Mouse (Mus musculus): ENCODE results near the gene Pakap. TPM values are rescaled to one million over a fixed set of nuclear protein-coding genes. Genes with fewer than 3 reads are reported as not detected.

The Pakap gene
- polyA plus RNA-seq, 1 experiment, result not detected

- Histone ChIP-seq H3K27ac (ENCODE audit: insufficient read depth, low read depth, low read length) (no peak overlapping the region), H3K4me3 (ENCODE audit: insufficient read depth, low read depth, low read length) (no peak overlapping the region), H3K4me1 (ENCODE audit: control insufficient read depth, insufficient read depth, low read length) (peaks cover 9% of the 10 kb centered on the region; the same call in 1 of the 2 replicates)
- no peak for TF ChIP-seq CTCF (IDR thresholded peaks at IDR 0.05; ENCODE audit: insufficient read depth, low read depth, low read length)
- 88% methylated on average over 3 of the region's 3 CpGs for WGBS
Observed at GRCm38 (mm10) chr4:57640971-57641370, 73.0 kb downstream of the Pakap start.

- no peak for TF ChIP-seq CTCF (IDR thresholded peaks at IDR 0.05; ENCODE audit: insufficient read depth, low read depth, low read length)
- TF ChIP-seq POLR2A (IDR thresholded peaks at IDR 0.05; ENCODE audit: insufficient read depth, low read depth, low read length), result no peak
- 77% methylated on average over 1 of the region's 1 CpGs for WGBS
- Histone ChIP-seq H3K27ac (ENCODE audit: insufficient read depth, low read depth, low read length) (peak overlapping the region; percentile 17; the same call in 1 of the 2 replicates), H3K4me3 (ENCODE audit: insufficient read depth, low read depth, low read length) (no peak overlapping the region), H3K4me1 (ENCODE audit: control insufficient read depth, insufficient read depth, low read length) (peaks cover 13% of the 10 kb centered on the region; the same call in 1 of the 2 replicates)
Observed at GRCm38 (mm10) chr4:57650994-57651393, 83.0 kb downstream of the Pakap start.

- no peak overlapping the region for H3K4me3 ChIP-seq (ENCODE audit: insufficient read depth, low read depth, low read length)
- no peak for TF ChIP-seq POLR2A (IDR thresholded peaks at IDR 0.05; ENCODE audit: insufficient read depth, low read depth, low read length)
- TF ChIP-seq CTCF (IDR thresholded peaks at IDR 0.05; ENCODE audit: insufficient read depth, low read depth, low read length), result no peak
- WGBS, result 48% methylated on average over 8 of the region's 8 CpGs
- peaks cover 14% of the 10 kb centered on the region; the same call in 1 of the 2 replicates for H3K4me1 ChIP-seq (ENCODE audit: control insufficient read depth, insufficient read depth, low read length)
- H3K27ac ChIP-seq (ENCODE audit: insufficient read depth, low read depth, low read length), result peak overlapping the region; percentile 74
Observed at GRCm38 (mm10) chr4:57651547-57651946, 83.6 kb downstream of the Pakap start.

GRCm38 (mm10) chr4:57652185-57652904 is 84.4 kb downstream of the Pakap start:
- H3K4me3 ChIP-seq (ENCODE audit: insufficient read depth, low read depth, low read length), result no peak overlapping the region
- TF ChIP-seq POLR2A (IDR thresholded peaks at IDR 0.05; ENCODE audit: insufficient read depth, low read depth, low read length), result no peak
- TF ChIP-seq CTCF (IDR thresholded peaks at IDR 0.05; ENCODE audit: insufficient read depth, low read depth, low read length), result no peak
- 51% methylated on average over 5 of the region's 5 CpGs for WGBS
- peaks cover 15% of the 10 kb centered on the region; the same call in 1 of the 2 replicates for H3K4me1 ChIP-seq (ENCODE audit: control insufficient read depth, insufficient read depth, low read length)
- H3K27ac ChIP-seq (ENCODE audit: insufficient read depth, low read depth, low read length), result peak overlapping the region; percentile 92

- TF ChIP-seq POLR2A (IDR thresholded peaks at IDR 0.05; ENCODE audit: insufficient read depth, low read depth, low read length) (no peak), CTCF (IDR thresholded peaks at IDR 0.05; ENCODE audit: insufficient read depth, low read depth, low read length) (no peak)
- 75% methylated on average over 1 of the region's 1 CpGs for WGBS
- H3K27ac ChIP-seq (ENCODE audit: insufficient read depth, low read depth, low read length), result no peak overlapping the region
- H3K4me3 ChIP-seq (ENCODE audit: insufficient read depth, low read depth, low read length), result no peak overlapping the region
- peaks cover 21% of the 10 kb centered on the region for H3K4me1 ChIP-seq (ENCODE audit: control insufficient read depth, insufficient read depth, low read length)
Observed at GRCm38 (mm10) chr4:57655966-57656365, 88.0 kb downstream of the Pakap start.

GRCm38 (mm10) chr4:57656388-57656787 is 88.4 kb downstream of the Pakap start:
- Histone ChIP-seq H3K27ac (ENCODE audit: insufficient read depth, low read depth, low read length) (no peak overlapping the region), H3K4me3 (ENCODE audit: insufficient read depth, low read depth, low read length) (no peak overlapping the region), H3K4me1 (ENCODE audit: control insufficient read depth, insufficient read depth, low read length) (peaks cover 21% of the 10 kb centered on the region)
- no peak for TF ChIP-seq CTCF (IDR thresholded peaks at IDR 0.05; ENCODE audit: insufficient read depth, low read depth, low read length)
- TF ChIP-seq POLR2A (IDR thresholded peaks at IDR 0.05; ENCODE audit: insufficient read depth, low read depth, low read length), result no peak
- 67% methylated on average over 12 of the region's 12 CpGs for WGBS

GRCm38 (mm10) chr4:57656861-57657260 is 88.9 kb downstream of the Pakap start:
- WGBS, result 86% methylated on average over 3 of the region's 3 CpGs
- no peak overlapping the region for H3K4me3 ChIP-seq (ENCODE audit: insufficient read depth, low read depth, low read length)
- no peak for TF ChIP-seq CTCF (IDR thresholded peaks at IDR 0.05; ENCODE audit: insufficient read depth, low read depth, low read length)
- no peak for TF ChIP-seq POLR2A (IDR thresholded peaks at IDR 0.05; ENCODE audit: insufficient read depth, low read depth, low read length)
- peaks cover 18% of the 10 kb centered on the region for H3K4me1 ChIP-seq (ENCODE audit: control insufficient read depth, insufficient read depth, low read length)
- no peak overlapping the region for H3K27ac ChIP-seq (ENCODE audit: insufficient read depth, low read depth, low read length)

- Histone ChIP-seq H3K27ac (ENCODE audit: insufficient read depth, low read depth, low read length) (peak overlapping the region; percentile 60; the same call in 1 of the 2 replicates), H3K4me3 (ENCODE audit: insufficient read depth, low read depth, low read length) (no peak overlapping the region), H3K4me1 (ENCODE audit: control insufficient read depth, insufficient read depth, low read length) (peaks cover 14% of the 10 kb centered on the region)
- TF ChIP-seq POLR2A (IDR thresholded peaks at IDR 0.05; ENCODE audit: insufficient read depth, low read depth, low read length) (no peak), CTCF (IDR thresholded peaks at IDR 0.05; ENCODE audit: insufficient read depth, low read depth, low read length) (no peak)
- 9% methylated on average over 4 of the region's 4 CpGs for WGBS
Observed at GRCm38 (mm10) chr4:57660470-57660869, 92.5 kb downstream of the Pakap start.

- Histone ChIP-seq H3K4me3 (ENCODE audit: insufficient read depth, low read depth, low read length) (no peak overlapping the region), H3K27ac (ENCODE audit: insufficient read depth, low read depth, low read length) (no peak overlapping the region), H3K4me1 (ENCODE audit: control insufficient read depth, insufficient read depth, low read length) (0 out of 2 replicates have a peak, but pooled peaks cover 4% of the 10 kb centered on the region)
- WGBS, result 60% methylated on average over 3 of the region's 3 CpGs
- no peak for TF ChIP-seq CTCF (IDR thresholded peaks at IDR 0.05; ENCODE audit: insufficient read depth, low read depth, low read length)
- TF ChIP-seq POLR2A (IDR thresholded peaks at IDR 0.05; ENCODE audit: insufficient read depth, low read depth, low read length), result no peak
Observed at GRCm38 (mm10) chr4:57666101-57666500, 98.1 kb downstream of the Pakap start.
